Mouse (Mus musculus) cerebellum, adult 9-11 months (tissue): ENCODE measurements around the gene Kcnq1.

Source experiments
- DNase-seq: peaks from one replicate; pipeline ENCODE4 v3.0.0; 2022

The Kcnq1 gene

GRCm38 (mm10) chr7:143286532-143287290 is 180.5 kb downstream of the Kcnq1 start:
- no peak for DNase-seq

- no peak for DNase-seq
These were observed 182.0 kb downstream of the Kcnq1 start for GRCm38 (mm10) chr7:143288135-143288534.

- DNase-seq = no peak
These were observed 183.1 kb downstream of the Kcnq1 start for GRCm38 (mm10) chr7:143289082-143289849.

GRCm38 (mm10) chr7:143294690-143295355 is 188.7 kb downstream of the Kcnq1 start:
- DNase-seq = peak; percentile 8

GRCm38 (mm10) chr7:143295356-143296000 is 189.3 kb downstream of the Kcnq1 start:
- peak; percentile 22 for DNase-seq

- DNase-seq = peak; percentile 17
These were observed 189.8 kb downstream of the Kcnq1 start for GRCm38 (mm10) chr7:143296001-143296379.

- peak; percentile 96 for DNase-seq
These were observed 190.2 kb downstream of the Kcnq1 start for GRCm38 (mm10) chr7:143296384-143296801.

- no peak for DNase-seq
These were observed 193.9 kb downstream of the Kcnq1 start for GRCm38 (mm10) chr7:143300037-143300436.

- DNase-seq = no peak
These were observed 194.5 kb downstream of the Kcnq1 start for GRCm38 (mm10) chr7:143300681-143301080.

- no peak for DNase-seq
These were observed 196.0 kb downstream of the Kcnq1 start for GRCm38 (mm10) chr7:143302156-143302555.

GRCm38 (mm10) chr7:143302593-143303238 is 196.6 kb downstream of the Kcnq1 start:
- no peak for DNase-seq

- no peak for DNase-seq
These were observed 197.4 kb downstream of the Kcnq1 start for GRCm38 (mm10) chr7:143303557-143303956.

- DNase-seq = no peak
These were observed 199.6 kb downstream of the Kcnq1 start for GRCm38 (mm10) chr7:143305808-143306207.

- DNase-seq = no peak
These were observed 201.8 kb downstream of the Kcnq1 start for GRCm38 (mm10) chr7:143308001-143308400.

- no peak for DNase-seq
These were observed 204.1 kb downstream of the Kcnq1 start for GRCm38 (mm10) chr7:143310311-143310710.

GRCm38 (mm10) chr7:143310847-143311246 is 204.7 kb downstream of the Kcnq1 start:
- DNase-seq = no peak

GRCm38 (mm10) chr7:143311471-143311870 is 205.3 kb downstream of the Kcnq1 start:
- no peak for DNase-seq

- DNase-seq = no peak
These were observed 207.6 kb downstream of the Kcnq1 start for GRCm38 (mm10) chr7:143313572-143314319.

GRCm38 (mm10) chr7:143318512-143318911 is 212.3 kb downstream of the Kcnq1 start:
- no peak for DNase-seq

GRCm38 (mm10) chr7:143320367-143320766 is 214.2 kb downstream of the Kcnq1 start:
- DNase-seq = no peak

- no peak for DNase-seq
These were observed 218.9 kb downstream of the Kcnq1 start for GRCm38 (mm10) chr7:143325051-143325450.
